Mouse (Mus musculus) intestine, postnatal 0 days (tissue): ENCODE results near the gene Zbtb20. TPM values are rescaled to one million over a fixed set of nuclear protein-coding genes. Genes with fewer than 3 reads are reported as not detected.

Experiments used
- ATAC-seq: fragments of 200-750 bp; cut with Nextera tagmentation; 2 replicates; pipeline ENCODE4 v1.8.0; 2017; ENCODE audit warnings: mild to moderate bottlenecking, moderate TSS enrichment, moderate library complexity
- H3K27ac ChIP-seq: fragments of 300-500 bp; sonication (generic); 2 replicates; pipeline ENCODE4 v1.5.1; 2014; ENCODE audit warnings: mild to moderate bottlenecking, low read depth, low read length, moderate library complexity
- H3K27me3 ChIP-seq: fragments of 300-500 bp; sonication (generic); replicated peaks from 2 replicates; pipeline ENCODE4 v1.6.1; 2014; ENCODE audit warnings: low read length, mixed read lengths; ENCODE audit not compliant: control insufficient read depth, insufficient read depth
- H3K36me3 ChIP-seq: fragments of 300-500 bp; sonication (generic); 2 replicates; pipeline ENCODE4 v1.6.1; 2014; ENCODE audit warnings: mild to moderate bottlenecking, moderate library complexity; ENCODE audit not compliant: control insufficient read depth, insufficient read depth
- H3K4me1 ChIP-seq: fragments of 300-500 bp; sonication (generic); replicated peaks from 2 replicates; pipeline ENCODE4 v1.6.1; 2014; ENCODE audit warnings: antibody characterized with exemption, low read length, mixed read lengths; ENCODE audit not compliant: control insufficient read depth, insufficient read depth
- H3K4me2 ChIP-seq: fragments of 300-500 bp; sonication (generic); replicated peaks from 2 replicates; pipeline ENCODE4 v1.6.1; 2014; ENCODE audit warnings: low read depth, mild to moderate bottlenecking, moderate library complexity
- H3K4me3 ChIP-seq: fragments of 300-500 bp; sonication (generic); 2 replicates; pipeline ENCODE4 v1.5.1; 2014; ENCODE audit warnings: low read depth, low read length
- H3K9ac ChIP-seq: fragments of 300-500 bp; sonication (generic); 2 replicates; pipeline ENCODE4 v1.6.1; 2014; ENCODE audit warnings: mild to moderate bottlenecking, low read depth, low read length
- H3K9me3 ChIP-seq: fragments of 300-500 bp; sonication (generic); 2 replicates; pipeline ENCODE4 v1.6.1; 2016; ENCODE audit warnings: mixed run types; ENCODE audit not compliant: control insufficient read depth
- CTCF ChIP-seq: sonication (generic); IDR thresholded peaks from 2 replicates; pipeline ENCODE4 v1.5.1; 2016; ENCODE audit warnings: low read depth, mild to moderate bottlenecking, control low read depth, antibody characterized with exemption, moderate library complexity
- WGBS: fragments of 180-500 bp; shearing (Covaris S2); extraction: QIAGEN DNeasy Blood & Tissue Kit; methylation state at CpG from one replicate; pipeline ENCODE4 v1.1.7; 2014; 5-methylcytosine and 5-hydroxymethylcytosine counted together
- polyA plus RNA-seq: library from polyadenylated mRNA; unstranded; fragments of >200 nt; fragmentation: Nextera tagmentation; extraction: Ambion mirVana; gene quantifications from 2 replicates; pipeline ENCODE4 v1.2.1, GENCODE M21; 2015

Gene Zbtb20
- polyA plus RNA-seq, 1 experiment from 2014 or later, result 10.6 TPM

- Histone ChIP-seq H3K9me3 (no peaks in the 10 kb centered on the region), H3K9ac (no peak overlapping the region), H3K4me1 (no peaks in the 10 kb centered on the region), H3K27ac (no peak overlapping the region), H3K4me2 (no peak overlapping the region), H3K4me3 (no peak overlapping the region), H3K27me3 (no peaks in the 10 kb centered on the region), H3K36me3 (no peaks in the 10 kb centered on the region)
- no peak for ATAC-seq
- WGBS, result 91% methylated on average over 1 of the region's 1 CpGs
- no peak for TF ChIP-seq CTCF
These were observed 314.7 kb downstream of the Zbtb20 start for GRCm38 (mm10) chr16:43190390-43190789.

GRCm38 (mm10) chr16:43191060-43191850 lies 315.6 kb downstream of the Zbtb20 start:
- 87% methylated on average over 9 of the region's 9 CpGs for WGBS
- no peak for ATAC-seq

GRCm38 (mm10) chr16:43193631-43194239 lies 318.1 kb downstream of the Zbtb20 start:
- TF ChIP-seq CTCF, result no peak
- 87% methylated on average over 6 of the region's 6 CpGs for WGBS

More at GRCm38 (mm10) chr16:43191060-43191850, 315.6 kb downstream of the Zbtb20 start:
- H3K4me2 ChIP-seq, result no peak overlapping the region
- TF ChIP-seq CTCF, result no peak
- no peak overlapping the region for H3K27ac ChIP-seq
- no peaks in the 10 kb centered on the region for H3K27me3 ChIP-seq
- no peak overlapping the region for H3K4me3 ChIP-seq
- no peaks in the 10 kb centered on the region for H3K9me3 ChIP-seq
- no peaks in the 10 kb centered on the region for H3K36me3 ChIP-seq
- H3K4me1 ChIP-seq, result no peaks in the 10 kb centered on the region
- H3K9ac ChIP-seq, result no peak overlapping the region

DNA sequence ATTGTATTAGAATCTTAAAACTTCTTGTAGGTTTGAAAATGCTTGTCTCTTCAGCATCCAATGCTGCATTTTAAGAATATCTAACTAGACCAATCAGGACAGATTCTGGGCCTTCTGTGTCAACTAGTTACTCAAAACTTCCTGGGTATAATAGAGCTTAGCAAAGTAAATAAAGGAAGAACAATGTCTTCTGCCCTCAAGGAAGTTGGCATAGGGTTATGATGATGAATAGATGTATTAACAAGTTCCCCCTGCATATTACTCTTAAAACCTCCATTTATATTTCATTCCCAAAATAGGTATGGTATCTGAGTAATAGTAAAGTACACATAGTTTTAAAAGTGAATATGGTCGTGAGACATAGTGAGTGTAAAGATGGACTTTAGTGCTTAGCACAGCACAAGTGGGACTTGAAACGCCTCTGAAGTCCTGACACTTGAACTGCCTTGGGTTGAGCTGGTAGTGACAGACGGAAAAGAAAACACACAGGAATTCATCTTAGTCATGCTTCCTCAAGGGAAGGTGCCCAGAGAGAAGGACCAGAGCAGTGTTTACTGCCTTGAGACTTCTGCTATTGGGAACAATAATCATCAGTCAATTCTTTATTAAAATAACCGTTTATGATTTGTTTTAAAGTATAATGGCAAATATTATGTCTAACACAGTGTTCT lies 341.8 kb downstream of the Zbtb20 start:
- no peak overlapping the region for H3K4me2 ChIP-seq
- H3K27me3 ChIP-seq, result no peaks in the 10 kb centered on the region
- H3K36me3 ChIP-seq, result no peaks in the 10 kb centered on the region
- 61% methylated on average over 4 of the region's 4 CpGs for WGBS
- no peaks in the 10 kb centered on the region for H3K9me3 ChIP-seq
- no peak overlapping the region for H3K4me3 ChIP-seq
- no peak overlapping the region for H3K9ac ChIP-seq
- no peaks in the 10 kb centered on the region for H3K4me1 ChIP-seq
- no peak for TF ChIP-seq CTCF
- no peak for ATAC-seq
- H3K27ac ChIP-seq, result no peak overlapping the region

More at GRCm38 (mm10) chr16:43193631-43194239, 318.1 kb downstream of the Zbtb20 start:
- ATAC-seq, result no peak
- no peak overlapping the region for H3K4me3 ChIP-seq
- H3K4me2 ChIP-seq, result no peak overlapping the region
- H3K27ac ChIP-seq, result no peak overlapping the region
- no peaks in the 10 kb centered on the region for H3K27me3 ChIP-seq
- H3K36me3 ChIP-seq, result no peaks in the 10 kb centered on the region
- no peaks in the 10 kb centered on the region for H3K9me3 ChIP-seq
- H3K9ac ChIP-seq, result no peak overlapping the region
- H3K4me1 ChIP-seq, result no peaks in the 10 kb centered on the region

DNA sequence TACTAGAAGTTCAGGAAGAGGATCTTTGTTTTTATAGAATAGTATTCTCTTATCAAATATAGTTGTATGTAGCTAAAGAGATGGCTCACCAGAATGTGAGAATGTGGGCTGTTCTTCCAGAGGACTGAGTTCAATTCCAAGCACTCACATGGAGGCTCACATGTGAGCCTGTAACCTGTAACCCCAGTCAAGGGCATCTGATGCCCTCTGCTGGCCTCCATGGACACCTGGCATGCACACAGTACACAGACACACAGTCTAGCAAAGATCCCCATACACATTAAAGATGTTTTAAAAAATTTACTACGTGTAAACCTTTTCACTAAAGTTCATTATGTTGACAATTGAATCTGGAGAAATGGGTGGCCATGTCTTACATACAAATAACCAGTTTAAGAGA lies 343.7 kb downstream of the Zbtb20 start:
- no peaks in the 10 kb centered on the region for H3K36me3 ChIP-seq
- no peaks in the 10 kb centered on the region for H3K9me3 ChIP-seq
- no peaks in the 10 kb centered on the region for H3K4me1 ChIP-seq
- H3K27me3 ChIP-seq, result no peaks in the 10 kb centered on the region
- no peak overlapping the region for H3K4me2 ChIP-seq
- WGBS, result 90% methylated on average over 1 of the region's 1 CpGs
- H3K4me3 ChIP-seq, result no peak overlapping the region
- H3K27ac ChIP-seq, result no peak overlapping the region
- no peak for ATAC-seq
- peak; percentile 37 for TF ChIP-seq CTCF
- no peak overlapping the region for H3K9ac ChIP-seq

DNA sequence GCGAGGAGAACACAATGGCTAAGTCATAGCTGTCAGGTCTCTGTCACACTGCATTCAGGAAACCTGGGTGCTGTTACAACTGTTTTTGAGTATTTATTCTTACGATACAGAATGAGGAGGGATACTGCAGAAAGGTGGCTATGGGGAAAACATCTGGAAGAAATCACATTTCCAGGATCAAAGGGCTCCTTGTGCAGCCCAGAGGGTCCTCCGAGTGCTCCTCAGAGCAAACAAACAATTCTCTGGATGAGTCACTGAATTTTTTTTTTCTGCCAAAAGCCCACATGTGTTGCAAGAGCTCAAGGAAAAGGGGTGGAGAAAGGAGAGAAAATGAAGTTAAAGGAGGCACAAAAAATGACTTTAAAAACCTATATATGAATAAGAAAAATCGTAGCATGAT lies 345.6 kb downstream of the Zbtb20 start:
- H3K9ac ChIP-seq, result no peak overlapping the region
- 51% methylated on average over 4 of the region's 4 CpGs for WGBS

More for the DNA sequence above, 345.6 kb downstream of the Zbtb20 start:
- no peak overlapping the region for H3K27ac ChIP-seq
- no peaks in the 10 kb centered on the region for H3K4me1 ChIP-seq
- H3K9me3 ChIP-seq, result no peaks in the 10 kb centered on the region
- H3K4me2 ChIP-seq, result no peak overlapping the region
- TF ChIP-seq CTCF, result no peak
- H3K4me3 ChIP-seq, result no peak overlapping the region
- no peak for ATAC-seq
- no peaks in the 10 kb centered on the region for H3K27me3 ChIP-seq
- H3K36me3 ChIP-seq, result no peaks in the 10 kb centered on the region
